Mouse (Mus musculus) frontal cortex, postnatal 10 days (tissue): ENCODE data around the gene Eif3c.

Source experiments
- DNase-seq, 2 experiments: peaks; one replicate each; pipeline ENCODE4 v3.0.0; 2022; ENCODE audit warnings: low spot score in 2 of 2, mixed read lengths in 1 of 2

The Eif3c gene

DNA sequence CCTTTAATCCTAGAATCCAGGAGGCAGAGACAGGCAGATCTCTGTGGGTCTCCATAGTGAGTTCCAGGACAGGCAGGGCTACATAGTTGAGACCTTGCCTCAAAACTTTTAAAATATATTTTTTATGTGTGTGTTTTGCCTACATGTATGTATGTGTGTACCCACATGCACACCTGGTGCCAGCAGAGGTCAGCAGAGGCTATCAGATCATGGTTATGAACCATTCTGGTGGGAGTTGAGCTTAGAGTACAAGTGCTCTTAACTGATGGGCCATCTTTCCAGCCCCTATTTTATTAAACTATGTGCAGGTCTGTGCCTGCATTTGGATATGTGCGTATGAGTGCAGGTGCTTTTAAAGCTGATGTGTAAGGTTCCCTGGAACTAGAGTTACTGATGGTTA, 11.4 kb downstream of the Eif3c start:
- DNase-seq, result no peak

DNA sequence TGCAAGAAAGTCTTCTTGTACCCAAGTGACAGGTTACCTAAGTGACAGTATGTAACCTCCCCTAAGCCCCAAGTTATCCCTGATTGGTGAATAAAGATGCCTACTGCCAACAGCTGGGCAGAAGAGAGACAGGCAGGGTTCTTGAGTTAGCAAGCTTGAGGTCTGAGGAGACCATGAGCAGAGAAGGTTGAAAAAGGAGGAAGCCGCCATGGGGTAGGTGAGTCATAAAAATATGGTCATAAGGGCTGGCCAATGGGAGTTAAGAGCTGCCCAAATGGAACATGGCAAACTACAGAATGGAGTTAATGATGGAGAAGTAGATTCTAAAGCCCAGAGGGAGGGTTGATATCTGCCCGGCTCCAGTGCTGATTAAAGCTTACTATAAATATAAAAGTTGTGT, 20.6 kb downstream of the Eif3c start:
- no peak for DNase-seq

DNA sequence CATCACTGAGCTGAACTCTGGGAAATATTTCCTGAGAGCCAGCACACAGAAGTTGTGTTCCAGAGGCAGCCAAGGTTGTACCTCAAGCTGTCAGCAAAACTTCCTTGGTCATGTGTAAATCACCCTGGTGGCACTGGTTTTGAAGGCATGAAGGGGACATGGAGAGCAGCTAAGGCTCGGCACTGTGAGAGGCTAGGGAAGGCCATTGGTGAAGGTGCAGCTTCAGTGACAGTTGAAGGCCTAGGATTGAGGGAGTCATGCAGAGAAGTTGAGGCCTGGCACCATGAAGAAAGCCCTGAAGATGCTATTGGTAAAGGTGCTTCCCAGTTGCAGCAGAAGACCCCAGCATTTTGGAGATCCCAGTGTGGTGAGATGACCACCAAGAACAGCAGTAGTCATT, 24.6 kb downstream of the Eif3c start:
- DNase-seq, result no peak

DNA sequence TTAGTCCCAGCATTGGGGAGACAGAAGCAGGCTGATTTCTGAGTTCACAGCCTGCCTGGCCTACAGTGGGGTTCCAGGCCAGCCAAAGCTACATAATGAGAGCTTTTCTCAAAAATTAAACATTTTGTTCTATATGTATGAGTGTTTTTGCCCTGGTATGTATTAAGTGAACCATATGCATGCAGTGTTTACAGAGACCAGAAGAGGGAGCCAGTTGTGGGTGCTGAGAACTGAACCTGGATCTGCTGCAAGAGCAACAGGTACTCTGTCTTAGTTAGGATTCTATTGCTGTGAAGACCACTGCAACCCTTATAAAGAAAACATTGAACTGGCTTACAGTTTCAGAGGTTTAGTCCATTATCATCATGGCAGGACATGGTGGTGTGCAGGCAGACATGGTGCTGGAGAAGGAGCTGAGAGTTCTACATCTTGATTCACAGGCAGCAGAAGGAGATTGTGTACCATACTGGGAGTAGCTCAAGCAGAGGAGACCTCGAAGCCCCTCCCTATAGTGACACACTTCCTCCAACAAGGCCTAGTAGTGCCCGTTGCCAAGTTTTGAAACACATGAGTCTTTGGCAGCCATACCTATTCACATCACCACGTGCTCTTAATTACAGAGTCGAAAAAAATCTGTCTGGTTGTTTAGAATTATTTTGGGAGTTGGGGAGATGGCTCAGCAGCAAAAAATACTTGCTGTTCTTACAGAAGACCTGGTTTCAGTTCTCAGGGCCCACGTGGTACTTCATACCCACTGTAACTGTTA, 28.2 kb downstream of the Eif3c start:
- DNase-seq, result peak in 1 of 2 experiments; percentile 19

DNA sequence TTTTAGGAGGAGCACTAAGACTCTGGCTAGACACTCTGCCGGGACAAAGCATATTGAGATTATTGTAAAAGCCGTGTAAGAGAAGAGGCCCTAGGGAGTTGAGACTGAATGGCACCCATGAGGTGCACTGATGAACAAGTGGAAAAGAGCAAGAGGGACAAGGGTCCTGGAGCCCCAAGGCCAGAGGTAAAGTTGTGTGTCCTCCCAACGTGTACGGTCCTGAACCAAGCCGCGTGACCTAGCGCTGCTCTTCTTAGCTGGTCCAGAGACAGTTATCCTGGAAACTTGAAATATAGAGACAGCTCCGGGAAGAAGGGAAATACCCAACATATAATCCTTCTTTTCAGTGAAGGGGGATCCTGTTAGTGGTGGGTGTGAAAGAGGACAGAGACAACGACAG, 29.7 kb downstream of the Eif3c start:
- no peak for DNase-seq

DNA sequence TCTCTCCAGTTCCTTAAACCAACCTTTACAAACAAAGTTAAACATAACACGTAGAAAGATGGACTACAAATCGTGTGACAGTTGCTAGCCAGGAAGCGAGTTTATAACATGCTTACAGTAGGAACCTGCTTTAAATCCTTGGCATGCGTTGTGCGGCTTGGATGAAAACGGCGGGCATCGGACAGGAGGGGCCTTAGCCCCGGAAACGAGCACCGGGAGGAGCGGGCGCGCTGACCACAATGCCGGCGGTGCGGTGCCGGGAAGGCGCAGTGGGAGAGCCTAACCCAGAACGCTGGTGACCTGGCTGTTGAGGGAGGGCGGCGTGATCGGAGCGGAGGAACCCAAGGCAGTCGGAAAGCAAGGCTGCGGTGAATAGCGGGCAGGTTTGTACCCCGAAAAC, 30.4 kb downstream of the Eif3c start:
- no peak for DNase-seq

DNA sequence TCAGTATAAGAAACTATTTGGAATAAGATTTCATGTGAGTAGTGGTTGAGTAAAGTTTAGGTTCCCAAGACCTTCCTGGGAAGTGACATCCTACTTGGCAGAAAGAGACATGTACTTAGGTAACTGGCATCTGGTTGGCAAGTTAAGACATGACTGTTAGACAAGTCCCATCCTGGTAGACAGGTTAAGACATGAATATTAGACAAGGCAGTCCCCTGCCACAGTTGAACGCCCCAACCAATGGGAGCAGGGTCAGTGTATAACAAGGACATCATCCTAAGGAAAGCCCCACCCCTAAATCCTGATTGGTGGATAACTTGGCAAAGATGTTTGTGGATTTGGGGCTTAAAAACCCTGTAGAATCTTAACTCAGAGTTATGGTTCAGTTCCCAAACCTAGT, 32.8 kb downstream of the Eif3c start:
- no peak for DNase-seq

DNA sequence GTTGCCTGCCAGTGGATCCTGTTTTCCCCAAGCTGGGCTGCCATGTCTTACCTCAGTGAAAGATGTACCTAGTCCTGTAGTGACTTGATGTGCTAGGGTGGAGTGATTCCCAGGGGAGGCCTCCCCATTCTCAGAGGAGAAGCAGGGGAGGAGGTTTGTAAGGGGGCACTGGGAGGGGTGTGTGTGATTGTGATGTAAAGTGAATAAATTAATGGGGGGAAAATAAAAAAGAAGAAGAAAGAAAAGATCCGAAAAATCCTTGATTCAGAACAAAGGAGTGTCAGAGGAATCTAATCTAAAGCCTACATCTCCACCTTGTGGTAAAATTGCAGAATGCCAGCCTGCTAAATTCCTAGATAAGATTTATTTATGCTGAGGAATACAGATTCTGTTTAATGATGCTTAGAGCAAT, 38.0 kb downstream of the Eif3c start:
- DNase-seq, result no peak

DNA sequence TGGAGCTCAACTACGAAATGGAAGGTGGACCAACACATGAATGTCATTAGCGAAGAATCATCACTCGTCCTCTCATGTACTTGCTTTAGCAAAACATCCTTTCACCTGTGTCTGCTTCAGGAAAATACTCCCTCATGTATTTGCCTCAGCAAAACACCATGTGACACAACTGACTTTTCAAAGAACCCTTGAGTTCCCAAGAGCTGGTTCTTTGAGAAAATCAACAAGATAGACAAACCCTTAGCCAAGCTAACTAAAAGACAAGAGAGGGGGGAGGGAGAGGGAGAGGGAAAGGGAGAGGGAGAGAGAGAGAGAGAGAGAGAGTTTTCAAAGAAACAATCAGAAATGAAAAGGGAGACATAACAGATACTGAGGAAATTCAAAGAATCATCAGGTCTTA, 42.9 kb downstream of the Eif3c start:
- DNase-seq, result no peak

DNA sequence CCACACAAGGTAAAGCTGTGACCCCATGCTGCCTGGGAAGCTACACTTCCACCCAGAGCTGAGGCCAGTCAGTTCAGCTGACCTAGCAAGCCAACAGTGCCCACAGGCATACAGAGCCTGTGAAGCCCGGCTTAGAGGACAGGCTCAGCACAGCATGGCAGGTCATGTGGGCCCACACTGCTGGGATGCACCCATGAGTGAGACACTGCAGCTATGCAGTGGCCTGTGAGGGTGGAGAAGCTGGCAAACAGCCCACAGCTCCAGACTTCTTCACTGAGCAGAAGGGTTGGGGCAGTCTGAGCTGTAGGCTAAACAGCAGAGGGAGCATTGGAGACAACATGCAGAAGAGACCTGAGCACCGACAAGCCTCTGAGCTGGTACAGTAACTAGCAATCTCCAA, 46.7 kb downstream of the Eif3c start:
- DNase-seq, result peak in 1 of 2 experiments; percentile 38

DNA sequence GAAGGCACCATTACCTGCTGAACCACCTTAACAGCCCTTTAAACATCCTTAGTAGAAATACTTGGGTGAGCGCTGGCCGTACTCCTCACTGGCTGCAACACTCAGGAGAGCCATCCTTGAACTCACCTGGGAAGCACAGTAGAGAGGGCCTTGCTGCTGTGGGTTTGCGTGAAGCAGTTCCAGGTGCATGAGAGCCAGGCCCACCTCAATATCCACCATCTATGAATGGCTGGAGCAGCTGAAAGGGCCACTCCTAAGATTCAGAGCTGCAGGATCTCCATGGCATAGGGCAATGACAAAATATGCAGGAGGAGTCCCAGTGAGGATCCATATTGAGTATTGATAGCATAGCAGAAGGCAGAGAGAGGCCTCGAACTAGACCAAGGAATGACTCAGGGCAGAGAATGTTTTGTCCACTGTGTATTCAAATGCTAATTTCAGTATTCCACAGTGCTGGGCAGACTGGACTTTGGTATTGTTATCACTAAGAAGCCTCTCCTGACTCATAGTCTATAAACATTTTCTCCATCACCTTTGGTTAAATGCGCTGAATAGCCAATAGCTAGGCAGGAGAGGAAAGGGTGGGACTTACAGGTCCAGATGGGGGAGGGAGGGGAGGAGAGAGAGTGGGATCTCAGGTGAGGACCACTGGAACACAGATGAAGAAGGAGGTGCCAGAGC, 47.8 kb downstream of the Eif3c start:
- DNase-seq, result no peak

DNA sequence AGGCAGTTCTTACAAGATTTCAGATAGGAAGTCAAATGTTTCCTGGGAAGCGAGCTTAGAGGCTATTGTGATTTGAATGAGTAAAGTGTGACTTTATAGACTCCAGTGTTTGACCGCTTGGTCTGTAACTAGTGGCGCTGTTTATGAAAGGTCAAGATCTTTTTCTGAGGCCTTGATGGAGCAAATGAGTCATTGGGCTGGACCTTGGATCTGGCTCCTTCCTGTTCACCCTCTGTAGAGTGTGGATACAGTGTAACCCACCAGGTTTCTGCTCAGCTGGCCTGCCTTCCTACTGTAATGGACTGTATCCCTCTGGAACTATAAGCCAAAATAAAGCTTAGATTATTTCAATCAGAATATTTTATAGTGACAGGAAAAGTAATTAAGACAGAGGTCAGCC, 54.9 kb downstream of the Eif3c start:
- DNase-seq, result no peak

DNA sequence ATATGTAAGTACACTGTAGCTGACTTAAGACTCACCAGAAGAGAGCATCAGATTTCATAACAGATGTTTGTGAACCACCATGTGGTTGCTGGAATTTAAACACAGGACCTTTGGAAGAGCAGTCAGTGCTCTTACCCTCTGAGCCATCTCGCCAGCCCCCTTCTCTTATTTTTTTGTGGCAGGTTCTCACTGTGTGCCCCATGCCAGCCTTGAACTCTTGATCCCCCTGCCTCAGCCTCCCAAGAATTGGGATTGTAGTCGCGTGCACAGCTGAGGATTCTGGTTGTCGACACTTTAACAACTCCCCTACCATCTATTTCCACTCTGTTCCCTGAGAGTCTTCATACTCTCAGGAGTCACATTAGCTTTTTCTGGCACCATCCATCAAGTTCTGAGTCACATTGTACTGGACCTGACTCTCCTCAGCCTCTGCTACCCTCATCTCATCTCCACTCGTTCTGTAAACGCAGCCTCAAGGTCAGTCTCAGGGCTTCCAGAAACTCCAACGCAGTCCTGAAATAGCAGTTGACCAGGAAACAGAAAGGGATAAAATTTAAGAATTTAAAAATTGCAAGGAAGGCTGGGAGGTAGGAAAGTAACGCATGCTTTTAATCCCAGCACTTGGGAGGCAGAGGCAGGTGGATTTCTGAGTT, 59.0 kb downstream of the Eif3c start:
- DNase-seq, result no peak

DNA sequence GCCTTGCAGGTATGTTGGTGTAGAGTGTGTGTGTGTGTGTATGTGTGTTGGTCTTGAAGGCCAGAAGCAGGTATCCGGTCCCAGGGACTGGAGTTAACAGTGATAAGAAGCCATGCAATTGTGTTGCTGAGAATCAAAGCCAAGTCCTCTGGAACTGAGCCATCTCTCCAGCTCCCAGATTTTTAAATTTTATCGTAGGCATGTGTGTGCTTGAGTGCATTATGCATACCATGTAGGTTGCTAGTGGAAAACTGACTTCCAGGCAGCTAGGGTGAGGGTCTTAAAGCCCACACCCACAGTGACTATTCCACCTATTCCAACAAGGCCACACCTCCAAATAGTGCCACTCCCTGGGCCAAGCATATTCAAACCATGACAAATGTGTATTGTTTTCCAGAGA, 61.3 kb downstream of the Eif3c start:
- DNase-seq, result no peak

DNA sequence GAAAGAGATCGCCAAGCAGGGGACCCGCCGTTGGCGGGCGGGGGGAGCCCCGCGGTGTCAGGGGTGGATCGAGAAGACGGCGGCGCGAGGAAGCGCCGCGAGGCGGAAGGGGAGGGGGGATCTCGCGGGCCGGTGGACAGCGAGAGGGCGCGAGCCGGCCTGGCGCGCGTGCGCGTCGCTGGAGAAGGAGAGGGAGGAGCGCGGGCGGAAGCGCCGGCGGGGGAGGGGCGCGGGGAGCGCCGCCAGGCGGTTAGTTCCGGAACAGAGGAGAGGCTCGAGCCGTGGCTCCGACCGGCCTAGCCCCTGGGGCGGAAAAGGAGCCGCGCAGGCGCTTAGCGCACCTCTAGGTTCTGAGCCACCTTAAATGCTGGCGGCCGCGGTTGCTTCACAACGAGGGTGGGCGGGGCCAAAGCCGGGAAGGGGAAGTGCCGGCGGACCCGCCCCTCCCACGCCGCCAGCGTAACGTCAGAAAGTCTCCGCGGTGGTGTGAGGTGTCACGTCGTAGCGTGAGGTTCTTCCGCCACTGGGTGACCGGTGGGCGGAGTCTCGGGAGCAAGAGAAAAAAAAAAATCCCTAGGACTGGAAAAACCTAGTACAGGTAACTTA, 62.8 kb downstream of the Eif3c start, which contains the start of gene Atxn2l:
Atxn2l (minus strand) TSS at position 165 of the 606 bp plus-strand sequence.
- DNase-seq, result peak; percentile 97 to 98

DNA sequence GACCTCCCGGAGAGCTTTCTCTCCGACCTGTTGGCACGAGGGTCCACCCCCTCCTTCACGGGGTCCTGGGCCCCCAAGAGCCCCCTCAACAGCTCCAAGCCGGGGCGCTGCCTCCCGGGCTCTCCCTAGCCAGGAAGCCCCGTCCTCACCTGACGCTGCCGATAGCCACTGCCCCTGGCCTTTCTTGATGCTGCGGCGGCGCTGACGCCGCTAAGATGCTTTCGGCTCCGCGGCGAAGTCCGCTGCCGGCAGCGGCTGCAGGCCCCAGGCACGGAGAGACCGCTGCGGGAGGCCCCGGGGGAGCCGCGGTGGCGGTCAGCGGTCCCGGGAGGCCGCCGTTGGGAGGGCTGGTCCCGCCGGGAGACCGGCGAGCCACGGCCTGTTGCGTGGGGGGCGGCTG, 63.5 kb downstream of the Eif3c start:
- DNase-seq, result no peak

DNA sequence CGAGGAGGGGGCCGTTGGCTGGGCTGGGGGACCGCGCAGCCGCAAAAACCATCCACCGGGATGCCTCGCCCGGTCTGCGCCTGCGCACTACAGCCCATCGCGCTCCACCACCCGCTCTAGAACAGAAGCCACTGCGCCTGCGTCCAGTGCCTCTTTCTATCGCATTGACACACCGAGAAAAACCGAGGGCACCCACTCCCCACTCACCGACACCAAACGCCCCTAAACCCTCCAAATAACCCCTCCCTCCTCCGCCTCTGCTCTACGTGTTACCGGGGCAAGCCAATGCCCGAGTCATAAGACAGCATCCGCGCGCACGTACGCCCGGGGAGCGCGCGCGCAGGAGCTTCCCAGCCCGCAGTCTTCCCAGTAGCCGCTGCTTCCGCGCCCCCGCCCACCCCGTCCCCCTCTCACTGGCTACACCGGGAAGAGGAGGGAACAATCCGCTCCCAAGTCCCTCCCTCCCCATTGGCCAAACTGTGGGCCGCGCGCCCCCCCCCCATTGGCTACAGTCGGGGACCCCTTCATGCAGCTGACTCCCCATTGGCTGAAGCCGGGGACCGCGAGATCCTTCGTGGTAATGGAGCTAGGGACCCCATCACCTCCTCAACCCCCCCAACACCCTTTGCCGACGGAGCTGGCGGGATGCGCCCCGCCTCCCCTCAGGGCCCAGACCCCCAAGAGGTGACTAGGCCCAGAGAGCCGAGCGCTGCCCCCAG, 64.0 kb downstream of the Eif3c start:
- peak; percentile 93 to 96 for DNase-seq

DNA sequence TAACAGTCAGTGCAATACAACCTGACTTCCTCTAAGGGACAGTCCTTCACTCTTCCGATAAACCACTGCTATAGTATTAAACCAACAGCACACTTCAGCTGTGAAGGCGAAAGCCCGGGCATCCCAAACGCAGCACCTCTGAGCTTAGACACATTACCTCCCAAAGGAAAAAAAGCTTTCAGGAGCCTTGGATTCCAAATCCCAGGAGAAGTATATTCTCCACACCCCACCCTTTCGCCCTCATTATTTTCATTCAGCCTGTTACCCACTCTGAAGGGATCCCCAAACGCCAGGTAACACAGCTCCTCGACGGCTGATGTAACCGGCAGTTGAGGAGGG, 64.6 kb downstream of the Eif3c start:
- no peak for DNase-seq

DNA sequence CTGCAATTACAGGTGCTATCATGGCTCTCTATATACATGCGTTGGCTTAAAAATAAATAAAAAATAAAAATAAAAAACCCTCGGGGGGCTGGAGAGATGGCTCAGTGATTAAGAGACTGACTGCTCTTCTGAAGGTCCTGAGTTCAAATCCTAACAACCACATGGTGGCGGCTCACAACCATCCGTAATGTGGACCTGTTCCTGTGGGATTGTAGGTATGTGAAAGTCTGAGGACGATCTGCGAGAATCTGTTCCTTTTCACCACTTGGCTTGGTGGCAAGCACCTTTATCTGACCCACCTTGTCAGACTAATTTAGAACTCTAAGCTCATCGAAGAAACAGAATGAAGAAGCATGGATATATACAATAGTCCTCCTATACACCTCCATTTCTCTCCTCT, 66.8 kb downstream of the Eif3c start:
- DNase-seq, result no peak

DNA sequence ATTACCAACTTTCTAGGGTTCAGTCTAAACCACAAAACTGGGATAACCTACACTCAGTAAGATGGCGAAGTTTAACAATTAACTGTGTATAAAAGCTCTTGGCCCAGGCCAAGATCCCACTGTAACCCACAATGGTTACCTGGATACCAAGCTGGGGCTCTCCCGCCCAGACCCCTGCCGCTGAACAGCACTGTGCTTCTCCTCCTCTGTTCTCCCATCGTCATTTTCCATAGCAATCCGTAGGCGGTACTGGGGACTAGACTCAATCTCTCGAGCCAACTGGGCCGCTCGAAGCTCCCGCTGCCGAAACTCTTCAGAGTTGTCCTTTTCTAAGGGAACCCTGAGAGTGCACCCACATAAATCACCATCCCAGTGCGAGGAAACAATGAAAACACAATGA, 68.2 kb downstream of the Eif3c start:
- no peak for DNase-seq

DNA sequence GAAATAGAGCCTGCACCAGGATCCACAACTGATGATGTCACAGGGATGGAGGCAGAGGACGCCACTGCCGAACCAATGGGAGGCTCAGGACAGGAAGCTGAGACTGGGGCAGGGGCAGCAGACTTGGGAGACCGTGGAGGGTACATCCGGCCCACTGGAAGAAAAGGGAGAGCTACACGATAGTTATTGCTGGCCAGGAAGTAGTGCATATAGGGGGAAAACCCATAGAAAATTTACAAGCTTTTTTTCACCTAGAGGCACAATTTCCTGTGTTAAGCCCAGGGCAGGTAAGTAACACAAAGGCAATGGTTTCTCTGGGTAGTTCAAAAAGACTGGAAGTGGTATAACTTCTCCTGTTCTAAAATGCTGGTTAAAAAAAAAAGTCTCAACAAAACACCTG, 69.7 kb downstream of the Eif3c start:
- DNase-seq, result no peak
